Mouse (Mus musculus) Patski (cell line): ENCODE measurements around the gene Cxcl16. TPM values are rescaled to one million over a fixed set of nuclear protein-coding genes. Genes with fewer than 3 reads are reported as not detected.
A peak's percentile ranks its signal among the peaks of the same experiment; 100 is the strongest.
"Not testable (repeated sequence)": the region's sequence is repeated elsewhere in the genome, so short reads cannot be mapped to it uniquely, and the experiment has no call there.

Source experiments
- ATAC-seq: fragments of 100-300 bp; one replicate; pipeline ENCODE4 v1.8.0; 2021
- CTCF ChIA-PET: fragments of 350-600 bp; sonication (Branson Sonifier 250); formaldehyde crosslinking; loops from one replicate; lab custom pipeline; 2022; ENCODE audit warnings: inconsistent platforms; lab: Charles Lee
- POLR2A ChIA-PET: fragments of 350-600 bp; sonication (Branson Sonifier 250); formaldehyde crosslinking; loops from one replicate; lab custom pipeline; 2022; ENCODE audit warnings: antibody characterized with exemption, inconsistent platforms; lab: Charles Lee
- DNase-seq: peaks from one replicate; pipeline ENCODE4 v3.0.0-alpha.2; 2011; ENCODE audit warnings: low read depth, low spot score
- H3K27me3 ChIP-seq: fragments of 371-371 bp; one replicate; pipeline ENCODE4 v1.5.1; 2021
- CTCF ChIP-seq: fragments of 100-300 bp; IDR thresholded peaks from one replicate; pipeline ENCODE4 v1.5.1; 2021
- in situ Hi-C: fragments of 300-500 bp; cut with MboI; formaldehyde crosslinking; loops from 3 replicates; pipeline ENCODE4 v1.11.1; 2018; ENCODE audit warnings: low pct_unique_long_range_greater_than_20kb, mixed read lengths
- polyA plus RNA-seq: library from polyadenylated mRNA; unstranded; gene quantifications from one replicate; pipeline ENCODE4 v1.2.3, GENCODE M21; 2021

The Cxcl16 gene
- polyA plus RNA-seq, 1 experiment from 2014 or later: 32.7 TPM

DNA sequence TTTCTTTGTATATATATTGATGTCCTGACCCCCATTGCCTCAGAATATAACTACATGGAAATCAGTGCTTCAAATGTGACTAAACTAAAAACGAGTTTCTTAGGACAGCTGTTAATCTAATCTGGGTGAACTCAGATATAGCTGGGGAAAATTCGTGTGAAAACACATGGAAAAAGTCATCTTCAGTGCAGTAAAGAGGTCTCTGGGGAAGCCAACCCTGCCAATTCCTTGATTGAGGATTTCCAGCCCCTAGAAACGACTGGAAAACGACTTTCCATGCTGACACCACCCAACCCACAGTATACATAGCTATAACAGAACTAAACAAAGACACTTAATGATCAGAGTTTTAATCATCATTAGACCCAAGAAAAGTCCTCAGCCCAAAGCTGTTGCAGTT is 28.0 kb upstream of the Cxcl16 start:
- ATAC-seq: no peak
- ChIA-PET POLR2A (no interaction called here), CTCF (interaction anchor here (0.8 to 1.9 kb wide), 6 partner anchors 8 to 35 kb away, joined by 3 to 4 read pairs (median 3); no protein-coding TSS in a partner anchor)
- H3K27me3 ChIP-seq: no peaks in the 10 kb centered on the region
- no peak for TF ChIP-seq CTCF
- DNase-seq: no peak
- in situ Hi-C loops: no loop called here

DNA sequence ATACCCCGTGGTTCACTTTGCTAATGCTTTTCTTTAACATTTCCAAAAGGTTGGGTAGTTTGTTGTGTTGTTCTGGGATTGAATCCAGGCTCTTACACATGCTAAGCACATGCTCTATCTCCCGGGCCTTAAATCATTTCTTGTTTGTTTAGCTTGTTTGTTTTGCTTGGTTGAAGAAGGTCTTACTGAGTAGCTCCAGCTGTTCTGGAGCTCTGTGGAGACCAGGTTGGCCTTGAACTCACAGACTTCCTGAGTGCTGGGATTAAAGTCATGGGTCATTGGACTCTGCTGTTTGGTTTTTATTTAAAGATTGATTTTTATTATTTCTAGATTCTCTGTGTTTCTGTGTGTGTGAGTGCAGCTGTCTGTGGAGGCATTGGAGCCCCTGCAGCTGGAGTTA is 25.7 kb upstream of the Cxcl16 start:
- no peak for TF ChIP-seq CTCF
- in situ Hi-C loops: no loop called here
- no peak for DNase-seq
- POLR2A ChIA-PET: no interaction called here
- no peak for ATAC-seq
- CTCF ChIA-PET: interaction anchor here (0.8 to 1.3 kb wide), 2 partner anchors 10 to 15 kb away, joined by 3 read pairs; no protein-coding TSS in a partner anchor
- H3K27me3 ChIP-seq: no peaks in the 10 kb centered on the region

DNA sequence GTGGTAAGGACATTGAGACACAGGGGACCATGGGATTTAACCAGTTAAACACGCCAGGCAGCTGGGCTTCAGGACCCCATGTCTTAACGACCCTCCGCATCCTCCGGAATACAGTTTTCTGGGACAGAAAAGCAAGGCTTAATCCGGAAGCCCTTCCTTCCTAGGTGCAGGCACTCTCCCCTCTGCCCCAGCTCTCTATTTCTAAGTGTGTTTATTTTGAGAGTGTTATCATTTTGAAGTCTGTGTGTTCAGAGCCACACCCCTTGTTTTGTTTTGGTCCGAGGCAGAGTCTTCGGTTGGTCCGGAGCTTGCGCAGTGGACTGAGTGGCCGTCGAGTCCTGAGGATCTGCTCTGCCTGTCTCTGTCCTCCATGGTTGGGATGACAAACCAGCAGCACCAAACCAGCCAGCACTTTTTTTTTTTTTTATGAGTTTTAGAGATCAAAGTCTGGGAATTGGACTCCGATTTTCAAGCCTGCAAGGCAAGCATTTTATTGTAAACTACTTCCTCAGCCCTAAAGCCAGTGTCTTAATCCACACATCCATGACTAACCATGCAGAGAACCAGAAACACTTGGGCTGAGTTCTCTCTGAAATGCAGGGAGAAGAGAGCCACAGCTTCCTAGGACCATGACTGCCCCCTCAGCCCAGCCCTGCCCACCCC is 15.2 kb upstream of the Cxcl16 start:
- CTCF ChIA-PET: interaction anchor here (1.0 to 1.5 kb wide), 5 partner anchors 11 to 25 kb away, joined by 3 to 4 read pairs (median 3); partner anchors contain the start of gene Med11
- no peak for TF ChIP-seq CTCF
- DNase-seq: no peak
- no peak for ATAC-seq
- in situ Hi-C loops: no loop called here
- POLR2A ChIA-PET: no interaction called here
- no peaks in the 10 kb centered on the region for H3K27me3 ChIP-seq

DNA sequence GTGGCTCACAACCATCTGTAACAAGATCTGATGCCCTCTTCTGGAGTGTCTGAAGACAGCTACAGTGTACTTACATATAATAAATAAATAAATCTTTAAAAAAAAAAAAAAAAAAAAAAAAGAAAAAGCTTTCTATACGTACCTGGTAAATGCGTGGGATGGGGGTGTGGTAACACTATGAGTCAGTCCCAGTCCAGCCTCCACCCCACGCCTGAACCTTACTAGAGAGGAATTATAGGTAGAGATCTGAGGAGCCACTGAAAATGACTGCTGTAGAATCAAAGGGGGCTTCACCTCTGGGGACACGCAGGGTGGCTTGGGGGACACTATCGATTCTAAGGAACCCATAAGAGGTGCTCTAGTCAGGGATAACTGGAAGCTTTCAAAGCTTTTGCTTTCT is 13.5 kb upstream of the Cxcl16 start:
- POLR2A ChIA-PET, in situ Hi-C loops, ATAC-seq, H3K27me3 ChIP-seq, DNase-seq, CTCF ChIA-PET: not testable (repeated sequence)

DNA sequence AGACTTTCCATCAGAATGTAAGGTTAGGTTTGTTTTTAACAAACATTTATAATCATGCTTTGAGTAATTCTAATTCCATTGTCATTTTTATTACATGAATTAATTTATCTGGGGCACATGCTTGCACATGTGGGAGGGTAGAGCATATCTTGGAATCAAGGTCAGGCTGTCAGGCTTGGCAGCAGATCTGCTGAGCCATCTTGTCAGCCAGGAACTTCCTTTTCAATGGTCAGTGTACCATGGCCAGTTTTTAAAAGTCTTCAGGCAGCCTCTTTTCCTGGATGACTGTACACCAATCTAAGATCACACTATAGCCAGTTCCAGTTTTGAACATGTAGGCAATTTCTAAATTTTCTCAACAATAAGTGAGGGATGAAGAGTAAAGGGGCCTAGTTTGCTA is 12.9 kb upstream of the Cxcl16 start:
- ChIA-PET POLR2A (no interaction called here), CTCF (no interaction called here)
- TF ChIP-seq CTCF: no peak
- no peak for ATAC-seq
- in situ Hi-C loops: no loop called here
- no peak for DNase-seq
- H3K27me3 ChIP-seq: no peaks in the 10 kb centered on the region

DNA sequence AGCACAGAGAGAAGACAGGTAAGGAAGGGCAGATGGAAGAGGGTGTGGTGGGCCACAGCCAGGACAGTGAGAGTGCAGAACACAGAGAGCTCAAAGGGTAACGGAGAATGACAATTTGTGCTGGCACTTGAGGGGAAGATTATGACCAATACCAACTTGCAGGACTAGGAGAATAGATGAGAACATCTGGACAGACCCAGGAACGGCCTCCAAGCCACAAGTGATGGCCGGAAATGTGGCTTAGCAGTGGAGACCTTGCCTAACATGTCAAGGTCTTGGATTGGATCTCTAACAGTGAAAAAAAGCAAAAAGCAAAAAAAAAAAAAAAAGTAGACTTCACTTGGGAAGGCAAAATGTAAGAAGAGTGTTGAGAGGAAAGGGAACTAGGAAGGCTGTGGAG is 10.0 kb upstream of the Cxcl16 start:
- ChIA-PET POLR2A (no interaction called here), CTCF (interaction anchor here (1.5 kb wide), 1 partner anchor 30 kb away, joined by 4 read pairs; no protein-coding TSS in a partner anchor)
- no peak for TF ChIP-seq CTCF
- no peaks in the 10 kb centered on the region for H3K27me3 ChIP-seq
- no peak for ATAC-seq
- DNase-seq: no peak
- in situ Hi-C loops: no loop called here

DNA sequence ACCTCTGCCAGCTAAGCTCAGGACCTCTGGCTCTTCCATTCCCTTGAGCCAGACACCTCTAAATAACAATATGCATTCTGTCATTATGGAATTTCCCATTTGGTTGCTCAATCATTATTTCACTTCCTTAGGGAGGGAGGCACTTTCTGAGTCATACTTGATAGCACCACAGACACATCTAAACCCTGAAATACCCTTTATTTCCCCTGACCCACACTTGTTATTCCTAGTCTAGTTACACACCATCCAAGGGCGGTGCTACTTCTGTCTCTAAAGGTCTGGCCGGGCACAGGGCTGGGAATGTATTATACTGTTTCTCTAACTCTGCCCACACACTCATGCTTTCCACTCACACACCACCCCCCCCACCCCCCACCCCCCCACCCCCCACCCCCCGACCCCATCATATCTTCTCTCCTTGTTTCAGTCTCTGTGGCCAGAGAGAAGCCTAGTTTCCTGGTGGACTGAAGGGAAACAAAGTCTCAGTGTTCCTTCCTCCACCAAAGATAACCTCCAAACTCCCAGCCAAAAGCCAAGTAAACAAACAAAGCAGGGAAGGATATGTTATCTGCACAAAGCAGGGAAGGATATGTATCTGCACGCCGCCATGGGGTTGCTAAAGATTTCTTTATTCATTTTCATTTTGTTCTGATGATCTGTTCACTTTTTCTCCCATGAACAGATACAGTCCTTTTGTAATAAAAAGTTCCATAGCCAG is 8.3 kb upstream of the Cxcl16 start:
- in situ Hi-C loops: no loop called here
- peak; percentile 73 for DNase-seq
- ATAC-seq: no peak
- CTCF ChIA-PET: interaction anchor here (1.1 kb wide), 2 partner anchors 15 to 16 kb away, joined by 3 read pairs; partner anchors contain the start of gene Med11
- TF ChIP-seq CTCF: no peak
- no peaks in the 10 kb centered on the region for H3K27me3 ChIP-seq
- POLR2A ChIA-PET: no interaction called here

DNA sequence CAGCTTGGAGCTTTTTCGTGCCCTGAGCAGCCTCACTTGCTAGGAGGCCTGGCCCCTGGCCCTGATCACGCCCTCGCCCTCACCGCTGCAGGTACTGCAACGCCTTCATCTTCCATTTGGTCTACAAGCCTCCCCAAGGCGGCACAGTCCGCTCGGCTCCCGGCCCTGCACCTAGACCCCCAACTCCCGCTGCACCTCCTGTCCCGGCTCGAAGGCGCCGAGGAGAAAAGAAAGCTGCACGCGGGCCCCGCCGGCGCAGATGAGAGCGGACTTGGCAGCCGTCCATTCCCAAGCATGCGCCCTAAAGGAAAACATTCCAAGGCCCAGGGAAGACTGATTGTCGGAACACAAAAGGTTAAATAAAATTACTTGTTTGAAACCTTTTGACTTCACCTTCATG is 6.0 kb upstream of the Cxcl16 start:
- in situ Hi-C loops: no loop called here
- DNase-seq (no peak), ATAC-seq (no peak)
- H3K27me3 ChIP-seq: no peaks in the 10 kb centered on the region
- ChIA-PET CTCF (no interaction called here), POLR2A (no interaction called here)
- no peak for TF ChIP-seq CTCF

DNA sequence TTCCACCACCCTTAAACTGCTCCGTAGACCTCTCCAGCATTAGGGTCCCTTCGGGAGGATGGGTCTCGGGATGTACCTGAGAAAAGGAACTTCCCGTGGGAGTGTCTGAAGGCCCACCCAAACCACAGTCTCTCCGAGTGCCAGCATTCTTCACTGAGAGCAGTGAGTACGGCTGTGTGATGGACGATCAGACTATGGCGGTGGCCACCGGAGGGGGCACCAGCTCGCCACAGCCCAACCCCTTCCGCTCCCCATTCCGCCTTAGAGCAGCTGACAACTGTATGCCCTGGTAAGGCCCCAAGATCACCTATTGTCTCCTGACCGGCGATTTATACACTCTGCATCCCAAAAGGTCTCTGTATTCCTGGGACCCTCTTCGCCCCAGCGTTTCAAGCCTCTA is 5.4 kb upstream of the Cxcl16 start:
- in situ Hi-C loops: no loop called here
- ATAC-seq: no peak
- CTCF ChIA-PET: no interaction called here
- POLR2A ChIA-PET: interaction anchor here (1.4 kb wide), 1 partner anchor 13 kb away, joined by 4 read pairs; no protein-coding TSS in a partner anchor
- no peak for DNase-seq
- no peak for TF ChIP-seq CTCF
- no peaks in the 10 kb centered on the region for H3K27me3 ChIP-seq

DNA sequence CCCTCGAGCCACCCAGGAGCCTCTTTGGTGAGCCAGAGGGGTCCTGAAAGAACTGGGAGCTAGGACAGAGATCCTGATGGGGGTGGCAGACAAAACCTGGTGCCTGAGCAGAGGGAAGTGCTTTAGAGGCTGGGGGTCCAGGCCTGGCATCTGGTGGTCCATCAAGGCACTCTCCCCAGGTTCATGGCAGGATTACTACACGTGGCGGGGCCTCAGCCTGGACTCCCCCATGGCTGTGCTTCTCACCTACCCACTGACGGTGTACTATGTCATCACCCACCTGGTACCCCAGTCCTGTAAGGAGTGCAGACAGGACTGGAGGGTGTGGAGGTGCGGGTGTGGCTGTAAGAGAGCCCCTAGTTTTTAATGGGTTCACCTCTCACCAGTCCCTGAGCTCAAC is 4.2 kb upstream of the Cxcl16 start:
- TF ChIP-seq CTCF: no peak
- POLR2A ChIA-PET: interaction anchor here (1.4 kb wide), 1 partner anchor 12 kb away, joined by 4 read pairs; no protein-coding TSS in a partner anchor
- ATAC-seq (no peak), DNase-seq (no peak)
- H3K27me3 ChIP-seq: no peaks in the 10 kb centered on the region
- in situ Hi-C loops: no loop called here
- CTCF ChIA-PET: interaction anchor here (1.9 kb wide), 1 partner anchor 24 kb away, joined by 3 read pairs; no protein-coding TSS in a partner anchor
